In genomic region chr2:118659077-118659476, GRCm38 (mm10) we compare ENCODE assay signal across 8 mouse cellular contexts. TPM values are rescaled to one million over a fixed set of nuclear protein-coding genes. Genes with fewer than 3 reads are reported as not detected.
DNase-seq lines count a peak whose midpoint lies in the region; ATAC-seq and TF ChIP-seq lines count a peak whose summit lies in the region.

No protein-coding gene starts in this region.

- no peak overlapping the region for H3K9ac ChIP-seq in limb, embryonic 12.5 days (replicated peaks)
- no peak overlapping the region for H3K9ac ChIP-seq in intestine, embryonic 16.5 days (ENCODE audit: low read depth, low read length)
- H3K9ac ChIP-seq in midbrain, postnatal 0 days (replicated peaks; ENCODE audit: low read length, poor library complexity, severe bottlenecking) = no peak overlapping the region

- H3K27me3 ChIP-seq in limb, embryonic 12.5 days = peaks cover 29% of the 10 kb centered on the region
- peaks cover 30% of the 10 kb centered on the region for H3K27me3 ChIP-seq in limb, embryonic 10.5 days (ENCODE audit: low read depth, poor library complexity, severe bottlenecking)
- H3K27me3 ChIP-seq in embryonic facial prominence, embryonic 10.5 days (replicated peaks; ENCODE audit: low read depth, poor library complexity, severe bottlenecking) = peaks cover 38% of the 10 kb centered on the region
- H3K27me3 ChIP-seq in intestine, embryonic 16.5 days (replicated peaks; ENCODE audit: control insufficient read depth, insufficient read depth, low read length) = no peaks in the 10 kb centered on the region
- no peaks in the 10 kb centered on the region for H3K27me3 ChIP-seq in midbrain, postnatal 0 days (ENCODE audit: insufficient read depth, low read length)

- no peak for DNase-seq in limb, embryonic 10.5 days (ENCODE audit: low spot score)
- DNase-seq in MEL-GATA-1-ER (ENCODE audit: extremely low read depth, low read depth) = peak; percentile 98
- no peak for DNase-seq in embryonic facial prominence, embryonic 10.5 days (ENCODE audit: low spot score)
- no peak for DNase-seq in midbrain, postnatal 0 days (ENCODE audit: low spot score)
- DNase-seq in cerebellum, postnatal 10 days = no peak

- H3K27ac ChIP-seq in limb, embryonic 12.5 days = peak overlapping the region; percentile 50; the same call in 1 of the 2 replicates
- H3K27ac ChIP-seq in limb, embryonic 10.5 days = no peak overlapping the region
- H3K27ac ChIP-seq in embryonic facial prominence, embryonic 10.5 days (replicated peaks) = peak overlapping the region; percentile 84
- H3K27ac ChIP-seq in intestine, embryonic 16.5 days (ENCODE audit: low read length) = peak overlapping the region; percentile 65
- no peak overlapping the region for H3K27ac ChIP-seq in midbrain, postnatal 0 days (ENCODE audit: low read depth, low read length)

- 74% methylated on average over 1 of the region's 1 CpGs for WGBS in limb, embryonic 12.5 days
- WGBS in limb, embryonic 10.5 days = 70% methylated on average over 1 of the region's 1 CpGs
- 65% methylated on average over 1 of the region's 1 CpGs for WGBS in embryonic facial prominence, embryonic 10.5 days
- WGBS in intestine, embryonic 16.5 days = 57% methylated on average over 1 of the region's 1 CpGs
- 72% methylated on average over 1 of the region's 1 CpGs for WGBS in midbrain, postnatal 0 days

- H3K4me3 ChIP-seq in limb, embryonic 12.5 days (replicated peaks) = no peak overlapping the region
- H3K4me3 ChIP-seq in limb, embryonic 10.5 days = no peak overlapping the region
- H3K4me3 ChIP-seq in embryonic facial prominence, embryonic 10.5 days = no peak overlapping the region
- H3K4me3 ChIP-seq in intestine, embryonic 16.5 days (ENCODE audit: low read length) = no peak overlapping the region
- no peak overlapping the region for H3K4me3 ChIP-seq in midbrain, postnatal 0 days (ENCODE audit: low read depth, low read length)

- H3K4me2 ChIP-seq in limb, embryonic 12.5 days = no peak overlapping the region
- no peak overlapping the region for H3K4me2 ChIP-seq in intestine, embryonic 16.5 days (ENCODE audit: low read depth, low read length)
- no peak overlapping the region for H3K4me2 ChIP-seq in midbrain, postnatal 0 days (ENCODE audit: low read depth, low read length, poor library complexity, severe bottlenecking)

- TF ChIP-seq CTCF in midbrain, postnatal 0 days (IDR thresholded peaks at IDR 0.05) = no peak

- no peaks in the 10 kb centered on the region for H3K36me3 ChIP-seq in limb, embryonic 12.5 days
- H3K36me3 ChIP-seq in limb, embryonic 10.5 days = no peaks in the 10 kb centered on the region
- H3K36me3 ChIP-seq in embryonic facial prominence, embryonic 10.5 days (replicated peaks) = no peaks in the 10 kb centered on the region
- no peaks in the 10 kb centered on the region for H3K36me3 ChIP-seq in intestine, embryonic 16.5 days (ENCODE audit: control insufficient read depth, insufficient read depth, low read length)
- no peaks in the 10 kb centered on the region for H3K36me3 ChIP-seq in midbrain, postnatal 0 days (ENCODE audit: insufficient read depth, low read length)

- peaks cover 41% of the 10 kb centered on the region for H3K4me1 ChIP-seq in limb, embryonic 12.5 days (replicated peaks)
- peaks cover 59% of the 10 kb centered on the region for H3K4me1 ChIP-seq in limb, embryonic 10.5 days
- peaks cover 51% of the 10 kb centered on the region for H3K4me1 ChIP-seq in embryonic facial prominence, embryonic 10.5 days
- peaks cover 56% of the 10 kb centered on the region for H3K4me1 ChIP-seq in intestine, embryonic 16.5 days (ENCODE audit: control insufficient read depth, insufficient read depth, low read length)
- H3K4me1 ChIP-seq in midbrain, postnatal 0 days (ENCODE audit: insufficient read depth, low read length) = peaks cover 1% of the 10 kb centered on the region; the same call in 1 of the 2 replicates

- no peak for ATAC-seq in limb, embryonic 12.5 days (ENCODE audit: insufficient number of reproducible peaks, insufficient read depth, low FRiP score, low TSS enrichment, low read depth)
- ATAC-seq in intestine, embryonic 16.5 days = peak; percentile 19
- peak; percentile 57 for ATAC-seq in megakaryocyte progenitor cell, adult 5-6 weeks (replicated peaks; ENCODE audit: poor library complexity)
- ATAC-seq in midbrain, postnatal 0 days (ENCODE audit: low FRiP score) = no peak

- H3K9me3 ChIP-seq in limb, embryonic 12.5 days = no peaks in the 10 kb centered on the region
- no peaks in the 10 kb centered on the region for H3K9me3 ChIP-seq in limb, embryonic 10.5 days (replicated peaks)
- H3K9me3 ChIP-seq in embryonic facial prominence, embryonic 10.5 days = no peaks in the 10 kb centered on the region
- H3K9me3 ChIP-seq in intestine, embryonic 16.5 days (ENCODE audit: control insufficient read depth, low read length) = no peaks in the 10 kb centered on the region
- no peaks in the 10 kb centered on the region for H3K9me3 ChIP-seq in midbrain, postnatal 0 days (ENCODE audit: low read length)

RNA-seq across cellular contexts. Expression of gene Pak6, which starts 4.0 kb away (rescaled TPM):
- 0.71 and 1.0 TPM in 2 replicates for polyA plus RNA-seq in limb, embryonic 12.5 days (2016; fragmentation: Nextera tagmentation; extraction: Ambion mirVana)
- polyA plus RNA-seq in limb, embryonic 10.5 days (2016; fragmentation: Nextera tagmentation; extraction: Ambion mirVana) = 0.65 and 0.75 TPM in 2 replicates
- 0.45 and 0.72 TPM in 2 replicates for polyA plus RNA-seq in embryonic facial prominence, embryonic 10.5 days (2016; fragmentation: Nextera tagmentation; extraction: Ambion mirVana)
- 1.8 and 2.0 TPM in 2 replicates for polyA plus RNA-seq in intestine, embryonic 16.5 days (2015; fragmentation: Nextera tagmentation; extraction: Ambion mirVana)
- 0.07 and 0.17 TPM in 2 replicates for total RNA-seq in megakaryocyte progenitor cell, adult 5-6 weeks (2015)
- total RNA-seq in megakaryocyte progenitor cell, adult 5-6 weeks (2017) = 0.21 and 0.61 TPM in 2 replicates
- total RNA-seq in midbrain, postnatal 0 days (2014; rRNA removed) = 107 and 120 TPM in 2 replicates
- 65.5 and 66.1 TPM in 2 replicates for polyA plus RNA-seq in midbrain, postnatal 0 days (2015; fragmentation: Nextera tagmentation; extraction: Ambion mirVana)

RNA-seq across cellular contexts. Expression of gene Ankrd63, which starts 44.7 kb away (rescaled TPM):
- polyA plus RNA-seq in limb, embryonic 12.5 days (2016; fragmentation: Nextera tagmentation; extraction: Ambion mirVana) = not detected in 2 replicates
- not detected in 2 replicates for polyA plus RNA-seq in limb, embryonic 10.5 days (2016; fragmentation: Nextera tagmentation; extraction: Ambion mirVana)
- not detected in 2 replicates for polyA plus RNA-seq in embryonic facial prominence, embryonic 10.5 days (2016; fragmentation: Nextera tagmentation; extraction: Ambion mirVana)
- 0.15 and 0.22 TPM in 2 replicates for polyA plus RNA-seq in intestine, embryonic 16.5 days (2015; fragmentation: Nextera tagmentation; extraction: Ambion mirVana)
- total RNA-seq in megakaryocyte progenitor cell, adult 5-6 weeks (2015) = 0.61 and 0.89 TPM in 2 replicates
- 0.33 and 0.84 TPM in 2 replicates for total RNA-seq in megakaryocyte progenitor cell, adult 5-6 weeks (2017)
- total RNA-seq in midbrain, postnatal 0 days (2014; rRNA removed) = 0.22 TPM in 1 of 2 replicates, not detected in the other
- 0.04 TPM in 1 of 2 replicates, not detected in the other for polyA plus RNA-seq in midbrain, postnatal 0 days (2015; fragmentation: Nextera tagmentation; extraction: Ambion mirVana)

Comparison
In these comparisons a context has a peak if more than half of its experiments do, and no peak if none do; other contexts are left out.
1. H3K27ac ChIP-seq: peak in limb, embryonic 12.5 days (single experiment), embryonic facial prominence, embryonic 10.5 days (single experiment) and intestine, embryonic 16.5 days (single experiment); none in limb, embryonic 10.5 days (single experiment) and midbrain, postnatal 0 days (single experiment).
2. ATAC-seq: peak in intestine, embryonic 16.5 days (single experiment) and megakaryocyte progenitor cell, adult 5-6 weeks (single experiment); none in limb, embryonic 12.5 days (single experiment) and midbrain, postnatal 0 days (single experiment).
3. RNA of gene Pak6, which starts 4.0 kb away (polyA plus RNA-seq): 65.5 to 66.1 TPM in midbrain, postnatal 0 days; 1.8 to 2.0 TPM in intestine, embryonic 16.5 days, 0.71 to 1.0 TPM in limb, embryonic 12.5 days, 0.65 to 0.75 TPM in limb, embryonic 10.5 days and 0.45 to 0.72 TPM in embryonic facial prominence, embryonic 10.5 days; every median in the first group is over 10 times any median in the second.